Comparison of ENCODE assay signal across 8 mouse cellular contexts in the genomic region with DNA sequence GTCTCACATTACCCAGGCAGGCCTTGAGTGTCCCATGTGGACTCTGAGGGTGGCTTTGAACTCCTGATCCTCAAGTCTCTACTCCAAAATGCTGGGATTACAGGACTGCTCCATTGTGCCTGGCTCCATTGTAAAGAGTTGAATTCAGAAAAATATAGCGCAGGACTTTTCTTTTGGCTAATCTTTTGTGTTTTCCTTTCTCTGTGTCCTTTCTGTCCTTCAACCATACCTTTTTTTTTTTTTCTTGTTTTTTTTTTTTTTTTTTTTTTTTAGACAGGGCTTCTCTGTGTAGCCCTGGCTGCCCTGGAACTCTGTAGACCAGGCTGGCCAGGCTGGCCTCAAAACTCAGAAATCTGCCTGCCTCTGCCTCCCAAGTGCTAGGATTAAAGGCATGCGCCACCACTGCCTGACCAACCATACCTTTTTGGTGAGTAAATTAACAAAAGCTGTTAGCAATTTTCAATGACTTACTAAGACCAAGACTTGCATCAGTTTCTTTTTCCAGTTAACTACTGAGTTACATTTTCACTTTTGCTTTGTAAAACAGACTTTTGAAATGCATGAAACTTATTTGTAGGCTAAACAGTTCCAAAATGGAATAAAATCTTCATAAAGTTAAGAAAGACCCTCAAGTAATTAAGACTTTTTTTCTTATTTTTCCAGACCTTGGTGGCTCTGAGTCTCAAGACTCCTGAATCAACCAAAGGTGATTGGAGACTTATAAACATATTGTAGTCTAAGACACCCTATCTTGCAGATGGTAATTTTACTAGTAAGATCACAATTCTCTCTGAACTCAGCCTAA. TPM values are rescaled to one million over a fixed set of nuclear protein-coding genes. Genes with fewer than 3 reads are reported as not detected.
DNase-seq lines count a peak whose midpoint lies in the region; ATAC-seq and TF ChIP-seq lines count a peak whose summit lies in the region.

No protein-coding gene starts in this region.

- WGBS in heart, embryonic 15.5 days, result 95% methylated on average over 2 of the region's 2 CpGs
- WGBS in forebrain, postnatal 0 days, result 97% methylated on average over 2 of the region's 2 CpGs
- WGBS in liver, embryonic 16.5 days (ENCODE audit: insufficient replicate concordance), result 84% methylated on average over 2 of the region's 2 CpGs

- H3K9me3 ChIP-seq in heart, embryonic 15.5 days (replicated peaks), result no peaks in the 10 kb centered on the region
- no peaks in the 10 kb centered on the region for H3K9me3 ChIP-seq in E14TG2a.4 (ENCODE audit: low read length)
- no peaks in the 10 kb centered on the region for H3K9me3 ChIP-seq in forebrain, postnatal 0 days (ENCODE audit: low read length)
- no peaks in the 10 kb centered on the region for H3K9me3 ChIP-seq in liver, embryonic 16.5 days (replicated peaks; ENCODE audit: control insufficient read depth, low read length)

- peak overlapping the region; percentile 98 for H3K27ac ChIP-seq in heart, embryonic 15.5 days
- H3K27ac ChIP-seq in forebrain, postnatal 0 days (ENCODE audit: low read depth, low read length), result no peak overlapping the region; the same call in 1 of the 2 replicates
- H3K27ac ChIP-seq in liver, embryonic 16.5 days (ENCODE audit: low read length), result no peak overlapping the region

- peaks cover 12% of the 10 kb centered on the region for H3K4me1 ChIP-seq in heart, embryonic 15.5 days (replicated peaks)
- H3K4me1 ChIP-seq in E14TG2a.4 (replicated peaks; ENCODE audit: low read depth, low read length), result peaks cover 51% of the 10 kb centered on the region
- peaks cover 8% of the 10 kb centered on the region; the same call in 1 of the 2 replicates for H3K4me1 ChIP-seq in forebrain, postnatal 0 days (ENCODE audit: insufficient read depth)
- peaks cover 7% of the 10 kb centered on the region for H3K4me1 ChIP-seq in liver, embryonic 16.5 days (ENCODE audit: control insufficient read depth, low read depth, low read length)

- peak overlapping the region; percentile 67 for H3K4me2 ChIP-seq in heart, embryonic 15.5 days
- peak overlapping the region; percentile 58 for H3K4me2 ChIP-seq in forebrain, postnatal 0 days (ENCODE audit: low read depth)
- peak overlapping the region; percentile 87 for H3K4me2 ChIP-seq in liver, embryonic 16.5 days (ENCODE audit: low read depth, low read length)

- DNase-seq in heart, postnatal 36 days, result no peak
- no peak for DNase-seq in forebrain, postnatal 0 days
- no peak for DNase-seq in frontal cortex, adult 2 months (ENCODE audit: extremely low spot score in 1 of 2, low spot score in 1 of 2)
- DNase-seq in thymus, postnatal 0 days (ENCODE audit: low spot score), result no peak
- no peak for DNase-seq in T-cell, adult 2 months (ENCODE audit: low spot score)

- H3K27me3 ChIP-seq in heart, embryonic 15.5 days, result no peaks in the 10 kb centered on the region
- H3K27me3 ChIP-seq in E14TG2a.4 (ENCODE audit: insufficient read depth, low read length), result no peaks in the 10 kb centered on the region
- no peaks in the 10 kb centered on the region for H3K27me3 ChIP-seq in forebrain, postnatal 0 days (ENCODE audit: insufficient read depth, low read length)
- no peaks in the 10 kb centered on the region for H3K27me3 ChIP-seq in liver, embryonic 16.5 days (ENCODE audit: control insufficient read depth, insufficient read depth, low read depth, low read length)

- no peaks in the 10 kb centered on the region for H3K36me3 ChIP-seq in heart, embryonic 15.5 days
- no peaks in the 10 kb centered on the region for H3K36me3 ChIP-seq in E14TG2a.4 (ENCODE audit: insufficient read depth, low read length)
- no peaks in the 10 kb centered on the region for H3K36me3 ChIP-seq in forebrain, postnatal 0 days (ENCODE audit: insufficient read depth)
- no peaks in the 10 kb centered on the region for H3K36me3 ChIP-seq in liver, embryonic 16.5 days (ENCODE audit: control insufficient read depth, insufficient read depth)

- no peak overlapping the region for H3K9ac ChIP-seq in heart, embryonic 15.5 days
- H3K9ac ChIP-seq in forebrain, postnatal 0 days, result peak overlapping the region; percentile 98; the same call in 1 of the 2 replicates
- no peak overlapping the region; the same call in 1 of the 2 replicates for H3K9ac ChIP-seq in liver, embryonic 16.5 days (ENCODE audit: low read depth, low read length)

- ATAC-seq in heart, embryonic 15.5 days (replicated peaks; ENCODE audit: insufficient number of reproducible peaks, insufficient read depth, low FRiP score, low read depth), result no peak
- ATAC-seq in forebrain, postnatal 0 days, result no peak
- ATAC-seq in liver, embryonic 16.5 days (ENCODE audit: low read depth), result no peak

- H3K4me3 ChIP-seq in heart, embryonic 15.5 days, result peak overlapping the region; percentile 95; the same call in 1 of the 2 replicates
- peak overlapping the region; percentile 86 for H3K4me3 ChIP-seq in E14TG2a.4 (replicated peaks; ENCODE audit: low read length)
- peak overlapping the region; percentile 89; the same call in 1 of the 2 replicates for H3K4me3 ChIP-seq in forebrain, postnatal 0 days (ENCODE audit: low read depth, low read length)
- H3K4me3 ChIP-seq in liver, embryonic 16.5 days (ENCODE audit: low read depth, low read length), result no peak overlapping the region

- no peak for TF ChIP-seq CTCF in E14TG2a.4 (conservative IDR thresholded peaks at IDR 0.05; ENCODE audit: low read length)
- no peak for TF ChIP-seq CTCF in forebrain, postnatal 0 days (IDR thresholded peaks at IDR 0.05; ENCODE audit: low read depth)

- intact Hi-C loops in heart, postnatal 36 days (cut with DNase I), result loop anchor here (5.0 kb wide), 2 partner anchors 145 to 405 kb away; partner anchors contain the start of genes Lgalsl and Peli1

RNA-seq across cellular contexts. Expression of gene Vps54, which starts 1.4 kb away (rescaled TPM):
- 7.6 and 10.0 TPM in 2 replicates for polyA plus RNA-seq in heart, embryonic 15.5 days (2015; fragmentation: Nextera tagmentation; extraction: Ambion mirVana)
- 10 to 100 TPM; 19.4 to 19.5 TPM for total RNA-seq in heart, postnatal 36 days (2021)
- 36.4 and 40.2 TPM in 2 replicates for total RNA-seq in forebrain, postnatal 0 days (2014; rRNA removed)
- 4.4 and 5.6 TPM in 2 replicates for polyA plus RNA-seq in forebrain, postnatal 0 days (2015; fragmentation: Nextera tagmentation; extraction: Ambion mirVana)
- 2.9 and 3.0 TPM in 2 replicates for polyA plus RNA-seq in liver, embryonic 16.5 days (2015; fragmentation: Nextera tagmentation; extraction: Ambion mirVana)
- polyA plus RNA-seq in frontal cortex, adult 2 months (2012; rRNA removed), result 25.6 and 25.9 TPM in 2 replicates
- polyA plus RNA-seq in thymus, postnatal 0 days (2015; fragmentation: Nextera tagmentation; extraction: Ambion mirVana), result 11.0 and 14.9 TPM in 2 replicates
